Mouse (Mus musculus) hindbrain, embryonic 15.5 days (tissue): ENCODE measurements around the gene Ren1. TPM values are rescaled to one million over a fixed set of nuclear protein-coding genes. Genes with fewer than 3 reads are reported as not detected.
A peak's percentile ranks its signal among the peaks of the same experiment; 100 is the strongest.

Source experiments
- ATAC-seq: fragments of 200-750 bp; cut with Nextera tagmentation; 2 replicates; pipeline ENCODE4 v1.8.0; 2017; ENCODE audit warnings: low read depth, moderate number of reproducible peaks, moderate TSS enrichment; ENCODE audit not compliant: low FRiP score
- H3K27ac ChIP-seq: fragments of 300-500 bp; sonication (generic); replicated peaks from 2 replicates; pipeline ENCODE4 v1.5.1; 2015; ENCODE audit warnings: mild to moderate bottlenecking, inconsistent platforms
- H3K27me3 ChIP-seq: fragments of 300-500 bp; sonication (generic); 2 replicates; pipeline ENCODE4 v1.6.1; 2015; ENCODE audit warnings: control low read depth, inconsistent platforms
- H3K36me3 ChIP-seq: fragments of 300-500 bp; sonication (generic); 2 replicates; pipeline ENCODE4 v1.6.1; 2015; ENCODE audit warnings: control low read depth, inconsistent platforms
- H3K4me1 ChIP-seq: fragments of 300-500 bp; sonication (generic); replicated peaks from 2 replicates; pipeline ENCODE4 v1.6.1; 2015; ENCODE audit warnings: control low read depth, inconsistent platforms
- H3K4me2 ChIP-seq: fragments of 300-500 bp; sonication (generic); 2 replicates; pipeline ENCODE4 v1.6.1; 2015; ENCODE audit warnings: moderate library complexity, mild to moderate bottlenecking, inconsistent platforms
- H3K4me3 ChIP-seq: fragments of 300-500 bp; sonication (generic); 2 replicates; pipeline ENCODE4 v1.5.1; 2015; ENCODE audit warnings: mild to moderate bottlenecking, inconsistent platforms
- H3K9ac ChIP-seq: fragments of 300-500 bp; sonication (generic); 2 replicates; pipeline ENCODE4 v1.6.1; 2015; ENCODE audit warnings: inconsistent platforms
- H3K9me3 ChIP-seq: fragments of 300-500 bp; sonication (generic); 2 replicates; pipeline ENCODE4 v1.6.1; 2016; ENCODE audit warnings: control low read depth, inconsistent platforms
- WGBS: fragments of 180-500 bp; shearing (Covaris S2); methylation state at CpG from one replicate; pipeline ENCODE4 v1.1.7; 2015; 5-methylcytosine and 5-hydroxymethylcytosine counted together
- polyA plus RNA-seq: library from polyadenylated mRNA; unstranded; fragments of >200 nt; fragmentation: Nextera tagmentation; extraction: Ambion mirVana; gene quantifications from 2 replicates; pipeline ENCODE4 v1.2.1, GENCODE M21; 2015

The Ren1 gene
- polyA plus RNA-seq: 7.9 and 11.1 TPM in 2 replicates

DNA sequence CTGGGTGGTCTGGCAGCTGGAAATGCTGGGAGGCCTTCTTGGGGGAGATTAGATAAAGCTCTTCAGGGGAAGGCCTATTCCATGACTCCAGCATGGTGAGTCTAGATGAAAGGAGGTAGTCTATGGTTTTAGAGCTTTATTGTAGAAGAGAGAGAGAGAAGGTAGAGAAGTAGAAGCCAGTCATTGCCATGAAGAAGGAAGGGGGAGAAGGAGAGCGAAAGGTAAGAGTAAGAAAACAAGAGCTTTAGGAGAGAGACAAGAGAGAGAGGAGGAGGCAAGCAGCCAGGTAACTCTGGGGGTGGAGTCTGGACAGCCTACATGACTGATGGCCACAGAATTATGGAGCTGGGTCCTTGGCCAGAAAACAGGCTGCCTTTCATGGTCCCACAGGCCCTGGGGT, at the start of gene Ren1:
Ren1 (plus strand) TSS at position 301 of the 400 bp plus-strand sequence.
- no peak for ATAC-seq
- no peaks in the 10 kb centered on the region for H3K27me3 ChIP-seq
- H3K9me3 ChIP-seq: no peaks in the 10 kb centered on the region
- peaks cover 5% of the 10 kb centered on the region; the same call in 1 of the 2 replicates for H3K4me1 ChIP-seq
- no peaks in the 10 kb centered on the region for H3K36me3 ChIP-seq
- WGBS: 81% methylated on average over 1 of the region's 1 CpGs
- H3K4me2 ChIP-seq: no peak within 1 kb of the TSS
- H3K9ac ChIP-seq: no peak within 1 kb of the TSS
- H3K27ac ChIP-seq: no peak within 1 kb of the TSS
- H3K4me3 ChIP-seq: no peak within 1 kb of the TSS

DNA sequence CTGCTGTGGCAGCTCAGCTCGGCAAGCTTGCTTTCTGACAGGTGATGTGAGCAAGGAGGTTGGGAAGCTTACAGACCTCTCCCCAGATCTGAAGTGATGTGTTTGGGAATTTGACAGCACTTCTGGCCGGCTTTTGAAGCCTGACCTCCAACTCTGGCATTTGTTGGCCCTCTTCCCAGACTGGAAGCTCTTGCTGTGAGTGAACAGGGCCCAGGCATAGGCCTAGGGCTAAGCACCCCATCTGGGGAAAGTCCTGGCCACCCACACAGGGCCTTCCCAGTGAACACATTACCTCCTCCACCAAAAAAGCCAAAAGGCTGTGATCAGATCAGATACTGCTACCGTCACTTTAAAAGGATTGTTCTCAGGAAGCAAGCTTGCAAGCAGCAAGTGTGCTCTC, 47.8 kb upstream of the Ren1 start:
- no peaks in the 10 kb centered on the region for H3K27me3 ChIP-seq
- no peak for ATAC-seq
- H3K9me3 ChIP-seq: no peaks in the 10 kb centered on the region
- H3K4me3 ChIP-seq: no peak overlapping the region
- no peak overlapping the region for H3K9ac ChIP-seq
- H3K4me1 ChIP-seq: peaks cover 23% of the 10 kb centered on the region
- peaks cover 17% of the 10 kb centered on the region for H3K36me3 ChIP-seq
- no peak overlapping the region for H3K4me2 ChIP-seq
- 30% methylated on average over 3 of the region's 3 CpGs for WGBS
- H3K27ac ChIP-seq: no peak overlapping the region

DNA sequence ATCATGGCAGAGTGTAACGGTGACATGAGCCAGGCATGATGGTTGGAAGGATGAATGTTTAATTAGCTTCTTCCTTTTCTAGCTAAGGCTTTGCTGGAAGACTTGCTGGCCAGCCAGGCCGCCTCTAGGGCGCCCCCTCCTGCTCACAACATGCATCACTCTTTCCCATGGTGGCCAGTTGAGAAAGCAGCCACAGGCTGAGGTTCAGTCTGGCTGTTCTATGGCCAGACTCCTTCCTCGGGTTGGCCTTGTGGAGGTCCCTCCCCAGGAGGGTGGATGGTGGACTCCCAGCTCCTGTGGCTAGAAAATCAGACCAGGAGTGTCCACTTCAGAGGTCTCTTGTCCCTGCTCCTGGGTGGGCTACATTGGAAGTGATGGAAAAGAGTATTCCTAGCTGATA, 43.5 kb upstream of the Ren1 start:
- Histone ChIP-seq H3K4me1 (peaks cover 21% of the 10 kb centered on the region), H3K9ac (no peak overlapping the region), H3K9me3 (no peaks in the 10 kb centered on the region), H3K4me3 (no peak overlapping the region), H3K4me2 (no peak overlapping the region), H3K36me3 (no peaks in the 10 kb centered on the region), H3K27me3 (no peaks in the 10 kb centered on the region), H3K27ac (no peak overlapping the region)
- under 1% methylated on average over 4 of the region's 4 CpGs for WGBS
- ATAC-seq: no peak

DNA sequence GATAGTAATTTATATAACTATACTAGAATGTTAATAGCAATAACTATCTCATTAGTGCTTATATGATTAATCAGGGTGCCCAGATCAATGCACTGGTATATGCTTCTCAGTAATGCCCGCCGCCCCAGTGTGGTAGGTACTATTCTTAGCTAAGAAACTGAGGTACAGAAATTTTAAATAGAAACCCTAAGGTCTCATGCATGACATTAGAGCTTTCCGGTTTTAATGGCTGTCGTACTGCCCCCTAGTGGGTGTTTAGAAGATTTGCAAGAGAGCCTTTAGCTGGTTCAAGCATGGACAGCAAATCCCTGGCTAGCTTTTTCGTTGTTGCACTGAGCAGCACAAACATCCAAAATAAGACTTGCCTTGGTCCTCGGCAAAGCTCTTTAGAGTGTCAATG, 43.0 kb upstream of the Ren1 start:
- WGBS: 13% methylated on average over 6 of the region's 6 CpGs
- ATAC-seq: no peak

DNA sequence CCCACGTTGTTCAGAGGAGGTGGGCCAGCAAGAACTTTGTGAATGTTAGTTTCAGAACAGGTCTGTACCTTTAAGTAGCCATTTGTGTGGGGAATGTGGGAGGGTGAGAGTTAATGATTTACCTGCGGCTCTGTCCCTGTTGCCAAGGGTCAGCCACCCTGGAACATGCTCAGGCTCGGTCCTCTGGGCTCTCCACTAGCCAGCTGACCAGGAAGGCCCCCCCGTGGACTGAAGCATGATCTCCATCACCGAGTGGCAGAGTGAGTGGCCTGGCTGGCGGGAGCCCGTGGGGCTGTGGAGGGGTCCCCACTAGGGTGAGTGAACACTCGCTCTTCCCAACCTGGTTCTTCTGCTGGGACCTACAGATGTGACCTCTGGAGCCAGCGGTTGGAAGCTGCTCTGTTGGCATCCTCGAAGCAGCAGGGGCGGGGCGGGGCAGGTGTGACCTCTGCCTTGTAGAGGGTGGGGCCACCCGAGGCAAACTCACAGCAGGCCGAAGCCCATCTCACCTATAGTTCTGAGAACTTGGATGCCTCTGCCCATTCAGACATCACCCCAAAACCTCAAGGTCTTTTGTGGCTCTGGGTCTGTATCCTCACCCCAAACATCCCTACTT, 40.5 kb upstream of the Ren1 start, which contains the start of gene Golt1a:
Golt1a (plus strand) TSS at position 149 of the 616 bp plus-strand sequence.
- ATAC-seq: no peak
- Histone ChIP-seq H3K4me1 (peaks cover 24% of the 10 kb centered on the region), H3K27me3 (no peaks in the 10 kb centered on the region), H3K4me2 (no peak within 1 kb of the TSS), H3K4me3 (no peak within 1 kb of the TSS), H3K9ac (no peak within 1 kb of the TSS), H3K9me3 (no peaks in the 10 kb centered on the region), H3K36me3 (no peaks in the 10 kb centered on the region), H3K27ac (no peak within 1 kb of the TSS)
- WGBS: 58% methylated on average over 14 of the region's 14 CpGs

More for the DNA sequence above, 43.0 kb upstream of the Ren1 start:
- no peak overlapping the region for H3K4me3 ChIP-seq
- no peak overlapping the region for H3K27ac ChIP-seq
- no peaks in the 10 kb centered on the region for H3K27me3 ChIP-seq
- no peaks in the 10 kb centered on the region for H3K9me3 ChIP-seq
- H3K9ac ChIP-seq: no peak overlapping the region
- no peaks in the 10 kb centered on the region for H3K36me3 ChIP-seq
- H3K4me1 ChIP-seq: peaks cover 20% of the 10 kb centered on the region
- H3K4me2 ChIP-seq: no peak overlapping the region

DNA sequence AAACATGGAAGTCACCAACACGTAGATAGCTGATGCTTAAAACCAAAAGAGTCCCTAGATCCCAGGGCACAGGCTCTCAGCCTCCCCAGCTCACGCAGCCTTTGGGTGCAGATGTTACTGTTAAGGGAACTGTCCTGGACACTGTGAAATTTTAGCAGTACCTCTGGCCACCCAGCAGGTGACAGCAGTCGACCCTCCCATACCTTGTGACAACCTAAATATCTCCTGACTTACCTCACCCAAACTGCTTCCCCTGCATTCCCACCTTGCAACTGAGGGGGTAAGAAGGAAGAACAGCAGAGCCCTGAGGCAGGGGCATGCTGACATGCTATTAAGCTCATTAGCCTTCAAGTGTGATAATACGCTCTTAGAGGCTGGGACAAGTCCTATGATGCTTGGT, 39.1 kb upstream of the Ren1 start:
- Histone ChIP-seq H3K4me1 (peaks cover 24% of the 10 kb centered on the region), H3K9ac (no peak overlapping the region), H3K4me3 (no peak overlapping the region), H3K9me3 (no peaks in the 10 kb centered on the region), H3K4me2 (no peak overlapping the region), H3K27me3 (no peaks in the 10 kb centered on the region), H3K27ac (no peak overlapping the region), H3K36me3 (no peaks in the 10 kb centered on the region)
- no peak for ATAC-seq
- WGBS: 57% methylated on average over 4 of the region's 4 CpGs

DNA sequence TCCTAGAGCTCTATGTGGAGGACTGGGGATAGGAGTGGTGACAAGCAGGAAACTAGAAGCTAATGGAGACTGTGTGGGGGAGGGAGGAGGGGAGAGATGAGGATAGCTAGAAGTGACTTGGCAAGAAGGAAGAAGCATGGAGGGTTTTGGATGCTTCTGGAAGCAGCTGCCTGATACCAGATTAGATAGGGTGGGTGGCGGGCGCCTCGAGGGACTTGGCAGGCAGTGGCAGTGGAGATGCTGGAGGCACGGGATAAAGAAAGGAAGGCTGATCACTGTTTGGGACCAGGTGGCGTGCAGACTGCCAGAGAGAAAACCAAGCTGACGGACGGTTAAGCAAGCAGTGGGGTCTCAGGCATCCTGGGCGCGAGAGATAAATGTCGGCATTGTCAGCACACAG, 38.4 kb upstream of the Ren1 start:
- Histone ChIP-seq H3K9me3 (no peaks in the 10 kb centered on the region), H3K4me2 (peak overlapping the region; percentile 23), H3K27ac (no peak overlapping the region), H3K4me3 (no peak overlapping the region), H3K27me3 (no peaks in the 10 kb centered on the region), H3K4me1 (peaks cover 22% of the 10 kb centered on the region), H3K9ac (no peak overlapping the region), H3K36me3 (no peaks in the 10 kb centered on the region)
- 14% methylated on average over 10 of the region's 10 CpGs for WGBS
- ATAC-seq: peak; percentile 63

DNA sequence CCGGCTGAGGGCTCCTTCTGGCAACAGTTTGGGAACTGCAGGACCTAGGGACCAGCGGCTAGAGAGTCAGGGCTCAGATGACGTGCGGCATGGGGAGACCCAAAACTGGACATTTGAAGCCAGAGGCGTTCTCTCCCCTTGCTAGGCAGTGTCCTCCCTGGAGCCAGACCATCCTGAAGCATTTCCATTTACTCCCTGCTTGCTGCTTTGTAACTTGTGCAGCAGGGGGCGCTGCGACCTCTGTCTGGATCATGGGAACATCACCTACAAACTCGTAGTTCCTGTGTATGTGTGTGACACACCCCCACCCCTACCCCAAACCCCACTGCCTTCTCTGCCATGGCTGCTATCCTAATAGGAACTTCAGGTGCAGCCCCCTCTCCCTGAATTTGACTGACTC, 35.9 kb upstream of the Ren1 start:
- Histone ChIP-seq H3K27me3 (no peaks in the 10 kb centered on the region), H3K4me2 (no peak overlapping the region), H3K9me3 (no peaks in the 10 kb centered on the region), H3K9ac (no peak overlapping the region), H3K4me3 (no peak overlapping the region), H3K4me1 (peaks cover 16% of the 10 kb centered on the region), H3K27ac (no peak overlapping the region), H3K36me3 (no peaks in the 10 kb centered on the region)
- ATAC-seq: no peak
- 27% methylated on average over 8 of the region's 8 CpGs for WGBS

DNA sequence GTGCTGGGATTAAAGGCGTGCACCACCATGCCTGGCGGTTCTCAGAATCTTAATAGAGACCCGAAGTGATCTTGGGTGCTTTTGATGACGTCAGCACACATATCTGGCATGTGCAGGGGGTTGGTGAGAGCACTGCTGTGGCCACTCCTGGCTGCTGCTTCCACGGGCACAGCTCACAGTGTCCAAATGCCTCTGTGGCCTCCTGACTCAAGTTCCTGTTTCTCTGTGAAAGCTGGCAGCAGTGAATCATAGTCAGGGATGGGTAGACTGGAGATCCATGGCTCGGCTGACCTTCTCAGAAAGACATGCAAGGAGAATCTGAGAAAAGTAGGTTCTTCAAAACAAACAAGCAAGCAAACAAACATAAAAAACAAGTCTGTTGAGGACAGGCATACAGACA, 34.5 kb upstream of the Ren1 start:
- ATAC-seq: no peak
- Histone ChIP-seq H3K4me1 (peaks cover 16% of the 10 kb centered on the region), H3K9me3 (no peaks in the 10 kb centered on the region), H3K36me3 (no peaks in the 10 kb centered on the region), H3K27me3 (no peaks in the 10 kb centered on the region), H3K27ac (no peak overlapping the region), H3K4me3 (no peak overlapping the region), H3K4me2 (no peak overlapping the region), H3K9ac (no peak overlapping the region)
- 86% methylated on average over 6 of the region's 6 CpGs for WGBS

DNA sequence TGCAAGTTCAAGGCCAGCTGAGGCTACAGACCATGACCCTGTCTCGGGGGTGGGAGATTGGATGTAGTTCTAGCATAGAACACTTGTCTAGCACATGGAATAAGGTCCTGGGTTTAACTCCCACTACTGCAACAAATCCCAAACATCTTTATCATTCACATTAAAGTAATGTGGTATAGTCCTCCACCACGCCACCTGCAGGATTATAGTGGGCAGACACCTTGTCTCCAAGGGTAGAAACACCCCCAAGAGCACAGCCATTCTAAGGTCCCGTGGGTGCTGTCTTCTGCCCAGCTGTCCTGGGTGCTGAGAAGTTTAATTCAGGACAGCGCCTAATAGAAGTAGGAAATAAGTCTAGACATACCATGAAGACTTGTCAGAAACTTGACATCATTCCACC, 33.7 kb upstream of the Ren1 start:
- Histone ChIP-seq H3K9me3 (no peaks in the 10 kb centered on the region), H3K27ac (no peak overlapping the region), H3K27me3 (no peaks in the 10 kb centered on the region), H3K4me1 (peaks cover 12% of the 10 kb centered on the region), H3K4me3 (no peak overlapping the region), H3K36me3 (no peaks in the 10 kb centered on the region), H3K4me2 (no peak overlapping the region), H3K9ac (no peak overlapping the region)
- no peak for ATAC-seq
- WGBS: 88% methylated on average over 4 of the region's 4 CpGs

DNA sequence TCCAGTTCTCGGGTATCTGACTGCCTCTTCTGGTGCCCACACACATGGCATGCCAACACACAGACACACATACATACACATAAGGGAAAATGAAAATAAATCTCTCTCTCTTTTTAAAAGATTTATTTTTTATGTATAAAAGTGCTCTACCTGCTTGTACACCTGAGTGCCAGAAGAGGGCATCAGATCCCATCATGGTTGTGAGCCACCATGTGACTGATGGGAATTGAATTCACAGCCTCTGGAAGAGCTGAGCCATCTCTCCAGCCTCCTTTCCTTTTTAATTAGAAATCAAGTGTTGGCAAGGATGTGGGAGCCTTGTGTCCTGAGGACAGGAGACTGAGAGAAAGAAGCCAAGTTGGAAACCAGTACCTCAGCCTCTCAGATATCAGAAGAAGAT, 33.2 kb upstream of the Ren1 start:
- H3K4me1 ChIP-seq: peaks cover 6% of the 10 kb centered on the region
- H3K36me3 ChIP-seq: no peaks in the 10 kb centered on the region
- no peak for ATAC-seq
- H3K27ac ChIP-seq: no peak overlapping the region
- H3K4me3 ChIP-seq: no peak overlapping the region
- 86% methylated on average over 1 of the region's 1 CpGs for WGBS
- no peak overlapping the region for H3K4me2 ChIP-seq
- no peak overlapping the region for H3K9ac ChIP-seq
- H3K9me3 ChIP-seq: no peaks in the 10 kb centered on the region
- no peaks in the 10 kb centered on the region for H3K27me3 ChIP-seq

DNA sequence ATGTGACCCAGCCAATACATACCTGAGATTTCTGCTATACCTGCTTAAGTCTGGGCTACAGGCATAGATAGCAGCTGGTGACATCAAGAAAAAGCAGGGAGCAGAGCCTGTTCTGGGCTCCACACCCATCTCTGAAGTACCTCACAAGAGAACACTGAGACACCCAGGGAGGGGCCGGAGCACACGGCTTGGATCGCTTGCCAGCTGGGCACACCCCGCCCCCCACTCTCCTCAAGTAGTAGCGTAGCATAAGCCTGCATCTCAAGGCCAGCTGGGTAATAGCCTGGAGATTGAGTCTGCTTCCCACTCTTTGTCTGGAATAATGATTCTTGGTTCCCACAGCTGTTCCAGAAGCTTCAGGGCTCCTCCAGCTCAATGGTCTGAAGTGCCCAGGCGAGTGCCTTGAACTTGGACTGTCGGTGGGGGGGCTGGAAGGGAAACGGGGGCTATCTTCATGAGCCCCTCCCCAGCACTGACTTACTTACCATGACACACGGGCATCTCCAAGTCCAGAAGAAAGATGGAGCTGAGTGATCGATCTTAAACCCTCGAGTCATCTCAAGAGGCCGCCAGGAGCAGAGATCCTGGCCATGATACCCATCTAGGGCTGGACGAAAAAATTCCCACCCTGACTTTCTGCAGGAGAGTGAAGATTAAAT, 28.9 kb upstream of the Ren1 start, which contains the start of gene Kiss1:
Kiss1 (plus strand) TSS at position 609 of the 659 bp plus-strand sequence.
- H3K4me1 ChIP-seq: no peaks in the 10 kb centered on the region
- H3K4me2 ChIP-seq: no peak within 1 kb of the TSS
- H3K27ac ChIP-seq: no peak within 1 kb of the TSS
- no peak within 1 kb of the TSS for H3K4me3 ChIP-seq
- no peak for ATAC-seq
- 78% methylated on average over 13 of the region's 13 CpGs for WGBS
- no peaks in the 10 kb centered on the region for H3K9me3 ChIP-seq
- H3K9ac ChIP-seq: no peak within 1 kb of the TSS
- no peaks in the 10 kb centered on the region for H3K27me3 ChIP-seq
- H3K36me3 ChIP-seq: no peaks in the 10 kb centered on the region
